25 mouse cellular contexts compared by ENCODE assay signal in the genomic region with DNA sequence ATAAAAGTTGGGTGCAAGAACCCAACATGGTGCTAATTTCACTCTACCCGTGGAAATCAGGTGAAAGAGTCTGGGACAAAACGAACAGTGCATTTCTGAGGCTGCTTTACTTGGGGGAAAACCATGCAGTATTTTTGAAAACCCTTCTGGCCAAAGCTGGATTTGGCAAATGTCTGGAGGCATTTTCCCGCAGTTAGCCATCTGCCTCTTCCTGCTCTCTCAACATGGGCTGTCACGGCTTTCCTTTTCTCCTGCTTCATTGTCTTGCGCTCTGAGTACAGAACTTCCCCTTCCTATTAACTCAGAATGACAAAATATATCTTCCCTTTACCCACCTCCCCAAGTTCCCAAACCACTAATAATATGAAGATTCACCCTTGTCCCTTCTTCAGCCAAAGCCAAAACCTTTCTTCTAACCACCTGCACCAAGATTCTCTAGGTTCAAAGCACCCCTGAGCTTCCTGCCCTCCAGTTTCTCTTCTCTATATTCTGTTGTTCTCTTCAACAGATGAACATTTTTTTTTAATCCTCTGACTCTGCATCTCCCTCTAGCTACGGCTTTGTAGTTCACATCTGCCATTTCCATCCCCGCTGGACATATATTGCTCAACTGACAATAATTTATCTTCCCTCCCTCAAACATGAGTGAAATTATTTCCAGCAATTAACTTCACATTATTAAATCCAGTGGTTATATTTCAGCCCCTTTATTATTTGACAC. TPM values are rescaled to one million over a fixed set of nuclear protein-coding genes. Genes with fewer than 3 reads are reported as not detected.
DNase-seq lines count a peak whose midpoint lies in the region; ATAC-seq and TF ChIP-seq lines count a peak whose summit lies in the region.
"Had no signal": no experiment of that assay in that cellular context is flagged by ENCODE, and none has a peak within 500 bp of the region (broad histone marks: within the 10 kb centered on the region; RNA-seq: fewer than 3 reads in every experiment).

No protein-coding gene starts in this region.

- DNase-seq in thymus, postnatal 0 days (ENCODE audit: low spot score), result peak; percentile 4
- no peak for DNase-seq in thymus, adult 2 months
- peak; percentile 76 to 77 for DNase-seq in cerebellum, postnatal 10 days
- DNase-seq in adrenal gland, adult 2 months, result no peak
- DNase-seq: adrenal gland, postnatal 36 days; gastrocnemius, postnatal 36 days; kidney, adult 18-20 months; kidney, postnatal 14 days; lung, postnatal 4 days; right cerebral cortex, postnatal 4 days had no signal

- no peak overlapping the region for H3K4me3 ChIP-seq in intestine, postnatal 0 days (ENCODE audit: low read depth, low read length)
- H3K4me3 ChIP-seq in intestine, embryonic 15.5 days (replicated peaks), result no peak overlapping the region
- no peak overlapping the region for H3K4me3 ChIP-seq in thymus, adult 2 months (ENCODE audit: control insufficient read depth, insufficient read depth, low read length)
- H3K4me3 ChIP-seq: forebrain, embryonic 15.5 days; hindbrain, embryonic 12.5 days; limb, embryonic 13.5 days; liver, embryonic 15.5 days; myocyte; neural tube, embryonic 15.5 days had no signal

- no peak for TF ChIP-seq POLR2A in thymus, adult 2 months (IDR thresholded peaks at IDR 0.05; ENCODE audit: control insufficient read depth, extremely low read depth, insufficient read depth, low read length, poor library complexity)

- no peak overlapping the region for H3K27ac ChIP-seq in intestine, postnatal 0 days (ENCODE audit: low read depth, low read length)
- no peak overlapping the region for H3K27ac ChIP-seq in intestine, embryonic 15.5 days
- H3K27ac ChIP-seq in thymus, adult 2 months (ENCODE audit: control insufficient read depth, insufficient read depth, low read length), result no peak overlapping the region
- H3K27ac ChIP-seq: forebrain, embryonic 15.5 days; hindbrain, embryonic 12.5 days; limb, embryonic 13.5 days; liver, embryonic 15.5 days; neural tube, embryonic 15.5 days had no signal

- peak; percentile 7; the same call in 1 of the 2 replicates for TF ChIP-seq CTCF in intestine, postnatal 0 days (IDR thresholded peaks at IDR 0.05; ENCODE audit: low read depth)
- TF ChIP-seq CTCF in thymus, adult 2 months (IDR thresholded peaks at IDR 0.05; ENCODE audit: borderline replicate concordance, control insufficient read depth, extremely low read depth, insufficient read depth, low read length, poor library complexity), result no peak

- H3K27me3 ChIP-seq in intestine, postnatal 0 days (replicated peaks; ENCODE audit: control insufficient read depth, insufficient read depth, low read length), result no peaks in the 10 kb centered on the region
- H3K27me3 ChIP-seq in intestine, embryonic 15.5 days (replicated peaks), result no peaks in the 10 kb centered on the region
- no peaks in the 10 kb centered on the region for H3K27me3 ChIP-seq in thymus, adult 2 months (ENCODE audit: control insufficient read depth, insufficient read depth, low read length)
- H3K27me3 ChIP-seq: forebrain, embryonic 15.5 days; hindbrain, embryonic 12.5 days; limb, embryonic 13.5 days; liver, embryonic 15.5 days; neural tube, embryonic 15.5 days had no signal

- H3K36me3 ChIP-seq in intestine, postnatal 0 days (ENCODE audit: control insufficient read depth, insufficient read depth), result no peaks in the 10 kb centered on the region
- no peaks in the 10 kb centered on the region for H3K36me3 ChIP-seq in intestine, embryonic 15.5 days
- H3K36me3 ChIP-seq in thymus, adult 2 months (ENCODE audit: control insufficient read depth, insufficient read depth, low read length), result no peaks in the 10 kb centered on the region
- H3K36me3 ChIP-seq: forebrain, embryonic 15.5 days; hindbrain, embryonic 12.5 days; limb, embryonic 13.5 days; liver, embryonic 15.5 days; neural tube, embryonic 15.5 days had no signal

- no peak for ATAC-seq in intestine, postnatal 0 days
- ATAC-seq in intestine, embryonic 15.5 days, result no peak
- no peak for ATAC-seq in erythroblast, adult 5-6 weeks (replicated peaks; ENCODE audit: low FRiP score, poor library complexity, severe bottlenecking)
- ATAC-seq: activated CD4-positive, CD25-positive, alpha-beta regulatory T cell, adult 4 months; forebrain, embryonic 15.5 days; Patski had no signal

- WGBS in intestine, postnatal 0 days, result 81% methylated on average over 7 of the region's 7 CpGs
- 81% methylated on average over 7 of the region's 7 CpGs for WGBS in intestine, embryonic 15.5 days
- WGBS in thymus, adult 2 months, result 41% methylated on average over 7 of the region's 7 CpGs

- H3K9me3 ChIP-seq in intestine, postnatal 0 days (ENCODE audit: control insufficient read depth), result no peaks in the 10 kb centered on the region
- no peaks in the 10 kb centered on the region for H3K9me3 ChIP-seq in intestine, embryonic 15.5 days
- H3K9me3 ChIP-seq: forebrain, embryonic 15.5 days; hindbrain, embryonic 12.5 days; limb, embryonic 13.5 days; liver, embryonic 15.5 days; neural tube, embryonic 15.5 days had no signal

- no peak overlapping the region for H3K4me2 ChIP-seq in intestine, postnatal 0 days (replicated peaks; ENCODE audit: low read depth)
- no peak overlapping the region for H3K4me2 ChIP-seq in intestine, embryonic 15.5 days (replicated peaks)
- H3K4me2 ChIP-seq: forebrain, embryonic 15.5 days; hindbrain, embryonic 12.5 days; limb, embryonic 13.5 days; liver, embryonic 15.5 days; midbrain, embryonic 11.5 days; neural tube, embryonic 15.5 days had no signal

- H3K4me1 ChIP-seq in intestine, postnatal 0 days (replicated peaks; ENCODE audit: control insufficient read depth, insufficient read depth, low read length), result no peaks in the 10 kb centered on the region
- H3K4me1 ChIP-seq in intestine, embryonic 15.5 days (replicated peaks), result no peaks in the 10 kb centered on the region
- H3K4me1 ChIP-seq in thymus, adult 2 months (replicated peaks; ENCODE audit: control insufficient read depth, insufficient read depth, low read length), result no peaks in the 10 kb centered on the region; the same call in 1 of the 2 replicates
- H3K4me1 ChIP-seq: forebrain, embryonic 15.5 days; limb, embryonic 13.5 days; liver, embryonic 15.5 days; neural tube, embryonic 15.5 days had no signal

- H3K9ac ChIP-seq in intestine, postnatal 0 days (ENCODE audit: low read depth, low read length), result no peak overlapping the region
- H3K9ac ChIP-seq in intestine, embryonic 15.5 days, result no peak overlapping the region
- H3K9ac ChIP-seq: forebrain, embryonic 15.5 days; hindbrain, embryonic 12.5 days; limb, embryonic 13.5 days; liver, embryonic 15.5 days; neural tube, embryonic 15.5 days had no signal

RNA-seq across cellular contexts. Expression of a gene that starts 57.5 kb away (rescaled TPM):
- polyA plus RNA-seq in intestine, postnatal 0 days (2015; fragmentation: Nextera tagmentation; extraction: Ambion mirVana), result not detected in 2 replicates
- not detected in 2 replicates for polyA plus RNA-seq in intestine, embryonic 15.5 days (2015; fragmentation: Nextera tagmentation; extraction: Ambion mirVana)
- polyA plus RNA-seq in thymus, postnatal 0 days (2015; fragmentation: Nextera tagmentation; extraction: Ambion mirVana), result not detected in 2 replicates
- polyA plus RNA-seq in thymus, adult 2 months (2012; rRNA removed), result not detected in 2 replicates
- not detected in 2 replicates for total RNA-seq in erythroblast, adult 5-6 weeks (2015; ENCODE audit: low replicate concordance)
- total RNA-seq in erythroblast, adult 5-6 weeks (2017; ENCODE audit: low replicate concordance), result not detected in 2 replicates
- not detected for total RNA-seq in adrenal gland, adult 2 months (2021)
- polyA plus RNA-seq in adrenal gland, adult 2 months (2012; rRNA removed), result not detected in 2 replicates
- total RNA-seq: adrenal gland, postnatal 36 days; gastrocnemius, postnatal 36 days; left cerebral cortex, postnatal 10 days had no signal
- polyA plus RNA-seq: activated CD4-positive, CD25-positive, alpha-beta regulatory T cell, adult 4 months; C2C12; forebrain, embryonic 15.5 days; heart, postnatal 0 days; hindbrain, embryonic 12.5 days; limb, embryonic 13.5 days; liver, embryonic 15.5 days; midbrain, embryonic 11.5 days; neural tube, embryonic 15.5 days; Patski had no signal

Comparison
In these comparisons a context has a peak if more than half of its experiments do, and no peak if none do; other contexts are left out.
1. DNase-seq: peak in thymus, postnatal 0 days (single experiment) and cerebellum, postnatal 10 days (2 of 2); none in thymus, adult 2 months (single experiment) and adrenal gland, adult 2 months (single experiment).